Mouse (Mus musculus) urinary bladder, adult 2 months (tissue): ENCODE measurements around the gene St3gal6. TPM values are rescaled to one million over a fixed set of nuclear protein-coding genes. Genes with fewer than 3 reads are reported as not detected.

Source experiments
- DNase-seq: peaks from one replicate; pipeline ENCODE4 v3.0.0; 2022; ENCODE audit warnings: low spot score
- polyA plus RNA-seq: library from polyadenylated mRNA; depleted of rRNA; stranded (reverse); fragments of >200 nt; gene quantifications from 2 replicates; pipeline ENCODE4 v1.2.3, GENCODE M21; 2012; rRNA removed

The St3gal6 gene
- polyA plus RNA-seq, 1 experiment: 14.3 TPM

DNA sequence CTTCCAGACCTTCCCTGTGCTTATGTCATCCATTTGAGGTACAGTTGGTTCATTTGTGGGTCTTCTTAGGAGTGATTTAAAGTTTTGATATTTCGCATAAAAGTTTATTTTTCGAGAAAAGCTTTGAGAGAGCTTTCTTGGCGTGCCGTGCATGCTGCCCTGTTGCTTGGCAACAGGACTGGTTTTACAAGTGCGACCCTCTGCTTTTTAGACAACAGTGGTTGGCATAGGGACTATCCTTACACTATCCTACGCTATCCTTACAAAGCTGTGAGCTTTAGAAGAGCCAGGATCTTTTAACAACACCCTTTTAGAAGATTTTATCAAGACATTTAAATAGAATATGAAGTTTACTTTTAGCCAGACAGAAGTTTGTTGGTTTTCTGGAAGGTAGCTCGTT lies 93.8 kb downstream of the St3gal6 start:
- DNase-seq: no peak

DNA sequence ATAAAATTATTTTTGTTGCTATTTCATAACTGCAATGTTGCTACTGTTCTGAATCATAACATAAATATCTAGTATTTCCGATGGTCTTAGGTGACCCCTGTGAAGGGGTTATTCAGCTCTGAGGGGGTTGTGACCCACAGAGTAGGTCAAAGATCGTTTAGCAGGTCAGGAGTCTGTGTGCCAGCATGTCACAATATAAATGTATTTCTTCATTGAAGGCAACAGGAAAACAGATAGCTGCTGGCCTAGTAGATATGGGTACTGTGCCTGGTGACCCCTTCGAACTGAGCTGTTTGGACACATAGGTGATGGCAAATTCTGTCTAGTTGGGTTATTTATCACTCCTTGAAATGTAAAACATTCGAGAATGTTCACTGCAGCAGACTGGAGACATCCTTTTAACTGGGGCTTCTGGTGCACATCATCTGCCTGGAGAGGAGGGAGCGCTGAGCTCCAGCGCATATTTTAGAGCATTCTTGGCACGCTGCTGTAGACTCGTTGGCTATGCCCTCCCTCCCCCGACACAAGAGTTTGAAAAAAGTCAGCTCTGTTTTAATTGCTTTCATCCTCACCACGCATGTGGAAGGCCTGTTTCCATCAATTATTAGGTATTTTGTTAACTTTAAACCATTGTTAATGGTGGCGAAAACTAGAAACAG lies 102.2 kb downstream of the St3gal6 start:
- DNase-seq: no peak

Other genes with a start within 250 kb of the St3gal6 start
- gene Dcbld2, start 115.8 kb downstream of the St3gal6 start, polyA plus RNA-seq: 23.7 and 33.3 TPM in 2 replicates
- gene Gm813, start 92.7 kb upstream of the St3gal6 start, polyA plus RNA-seq: not detected in 2 replicates
- not detected in 2 replicates for gene E330017A01Rik, start 114.5 kb upstream of the St3gal6 start, polyA plus RNA-seq
- gene Cpox, start 146.0 kb upstream of the St3gal6 start, polyA plus RNA-seq: 20.3 and 26.5 TPM in 2 replicates
- gene Gpr15, start 194.8 kb upstream of the St3gal6 start, polyA plus RNA-seq: 0.03 TPM in 1 of 2 replicates, not detected in the other
- gene Cldnd1, start 203.7 kb upstream of the St3gal6 start, polyA plus RNA-seq: 66.6 and 79.2 TPM in 2 replicates
- not detected in 2 replicates for gene Olfr172, start 238.9 kb upstream of the St3gal6 start, polyA plus RNA-seq